Mouse (Mus musculus) liver, adult 2 months (tissue): Measurements from ENCODE around the gene Mtx1.

Experiments used
- CTCF ChIP-seq: fragments of 200-500 bp; IDR thresholded peaks from 2 replicates; pipeline ENCODE4 v1.5.1; 2011; ENCODE audit warnings: low read depth, low read length, control low read depth
- POLR2A ChIP-seq: fragments of 200-500 bp; IDR thresholded peaks from 2 replicates; pipeline ENCODE4 v1.6.1; 2011; ENCODE audit warnings: low read length, control low read depth; ENCODE audit not compliant: insufficient read depth; ENCODE audit errors: extremely low read depth

DNA sequence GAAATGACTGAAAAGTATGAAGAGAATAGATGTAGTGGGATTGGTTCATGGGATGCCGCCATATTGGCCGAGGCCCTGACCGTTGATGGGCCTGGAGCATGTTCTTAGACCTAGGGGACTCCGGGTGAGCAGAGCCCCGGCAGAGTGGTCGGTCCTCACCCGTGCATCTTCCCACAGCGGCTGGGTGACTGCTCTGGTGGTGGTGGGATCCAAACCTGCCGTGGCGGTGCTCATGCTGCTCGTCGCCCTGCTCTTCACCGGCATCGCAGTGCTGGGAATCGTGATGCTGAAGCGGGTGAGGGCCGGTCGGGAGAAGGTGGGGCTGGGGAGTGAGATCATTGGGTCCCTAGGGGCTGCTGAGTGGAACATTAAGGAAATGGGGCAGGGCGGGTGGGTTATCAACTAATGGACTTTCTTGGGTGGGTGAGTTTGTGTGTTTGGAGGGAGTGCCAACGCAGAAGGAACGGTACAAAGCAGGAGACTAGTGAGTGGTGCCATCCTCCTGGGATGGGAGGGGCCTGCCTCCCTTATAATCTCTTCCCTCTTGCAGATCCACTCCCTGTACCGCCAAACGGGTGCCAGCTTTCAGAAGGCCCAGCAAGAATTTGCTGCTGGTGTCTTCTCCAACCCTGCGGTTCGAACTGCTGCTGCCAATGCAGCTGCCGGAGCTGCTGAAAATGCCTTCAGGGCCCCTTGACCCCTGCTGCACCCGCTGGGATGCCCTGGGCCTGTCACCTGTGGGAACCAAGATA, 45.0 kb downstream of the Mtx1 start:
- TF ChIP-seq POLR2A: no peak
- TF ChIP-seq CTCF: no peak
